Mouse (Mus musculus): ENCODE measurements at regions not wholly inside any gene's neighbourhood (a gene's known extent, or its start where the extent isn't known, plus 50 kb on each side); places are given as distances from the start of the nearest gene placed in this dataset.
"Not testable (repeated sequence)": the region's sequence is repeated elsewhere in the genome, so short reads cannot be mapped to it uniquely, and the experiment has no call there.

DNA sequence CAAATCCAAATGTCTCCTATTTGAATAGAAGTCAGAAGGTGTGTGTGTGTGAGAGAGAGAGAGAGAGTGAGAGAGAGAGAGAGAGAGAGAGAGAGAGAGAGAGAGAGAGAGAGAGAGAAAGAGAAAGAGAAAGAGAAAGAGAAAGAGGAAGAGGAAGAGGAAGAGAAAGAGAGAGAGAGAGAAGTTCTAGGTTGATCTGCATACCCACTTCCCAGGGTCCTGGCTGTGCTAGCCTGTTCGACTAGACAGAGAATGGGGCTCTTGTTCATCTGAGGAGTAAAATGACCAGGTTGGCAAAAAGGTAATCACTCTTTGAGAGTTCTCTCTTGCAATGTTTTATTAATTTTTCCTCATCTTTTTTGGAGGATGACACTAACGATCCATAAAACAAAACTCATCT is 257.5 kb upstream of the Pik3r1 start:
- DNase-seq: not testable (repeated sequence)

- peak; percentile 11 for DNase-seq
These were observed 263.4 kb upstream of the Pik3r1 start for GRCm38 (mm10) chr13:102031416-102031815.

- no peak for DNase-seq
These were observed 266.5 kb upstream of the Pik3r1 start for GRCm38 (mm10) chr13:102034484-102034883.

- DNase-seq: peak; percentile 6
These were observed 268.0 kb upstream of the Pik3r1 start for GRCm38 (mm10) chr13:102036001-102036400.

GRCm38 (mm10) chr13:102036819-102037624 is 269.0 kb upstream of the Pik3r1 start:
- DNase-seq: no peak

DNA sequence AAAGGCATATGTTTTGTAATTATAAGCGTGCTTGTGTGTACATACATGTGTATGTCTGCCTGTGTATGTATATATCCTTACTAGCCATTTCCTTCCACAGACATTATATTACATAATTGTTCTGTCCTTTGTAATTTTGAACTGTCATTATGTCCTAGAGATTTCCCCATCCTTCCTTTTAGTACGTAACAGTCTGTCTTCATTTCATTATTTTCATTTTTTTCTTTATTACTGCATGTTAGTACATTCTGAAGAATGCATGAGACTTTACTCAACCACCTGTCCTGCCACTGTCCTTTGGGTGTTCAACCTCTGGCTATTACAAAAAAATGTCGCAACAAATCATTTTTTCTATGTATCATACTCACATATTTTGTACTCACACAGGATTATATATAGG is 292.2 kb upstream of the Pik3r1 start:
- DNase-seq: no peak

GRCm38 (mm10) chr13:102064590-102065273 is 296.7 kb upstream of the Pik3r1 start:
- DNase-seq: no peak

- DNase-seq: no peak
These were observed 297.2 kb upstream of the Pik3r1 start for GRCm38 (mm10) chr13:102065274-102065640.

- no peak for DNase-seq
These were observed 297.8 kb upstream of the Pik3r1 start for GRCm38 (mm10) chr13:102065796-102066195.

- DNase-seq: no peak
These were observed 302.7 kb upstream of the Pik3r1 start for GRCm38 (mm10) chr13:102070740-102071139.

DNA sequence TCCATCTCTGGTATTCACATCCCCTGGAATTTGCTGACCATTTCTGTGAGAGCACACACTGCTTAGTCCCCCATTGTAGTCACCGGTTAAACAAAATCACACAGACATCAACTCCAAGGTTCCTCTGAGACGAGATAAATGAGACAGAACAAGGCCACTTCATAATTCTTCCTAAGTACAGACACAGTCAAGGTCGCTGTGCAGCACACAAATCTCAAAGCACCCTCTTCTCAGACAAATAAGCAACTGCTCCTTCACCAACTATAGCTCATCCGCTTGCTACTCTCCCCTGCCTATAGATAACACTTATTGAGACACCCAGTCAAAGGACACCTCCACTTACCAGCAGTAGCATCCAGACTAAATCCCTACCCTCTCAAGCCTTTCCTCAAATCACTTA is 304.3 kb upstream of the Pik3r1 start:
- no peak for DNase-seq

- DNase-seq: no peak
These were observed 319.7 kb upstream of the Pik3r1 start for GRCm38 (mm10) chr13:102087766-102088165.

DNA sequence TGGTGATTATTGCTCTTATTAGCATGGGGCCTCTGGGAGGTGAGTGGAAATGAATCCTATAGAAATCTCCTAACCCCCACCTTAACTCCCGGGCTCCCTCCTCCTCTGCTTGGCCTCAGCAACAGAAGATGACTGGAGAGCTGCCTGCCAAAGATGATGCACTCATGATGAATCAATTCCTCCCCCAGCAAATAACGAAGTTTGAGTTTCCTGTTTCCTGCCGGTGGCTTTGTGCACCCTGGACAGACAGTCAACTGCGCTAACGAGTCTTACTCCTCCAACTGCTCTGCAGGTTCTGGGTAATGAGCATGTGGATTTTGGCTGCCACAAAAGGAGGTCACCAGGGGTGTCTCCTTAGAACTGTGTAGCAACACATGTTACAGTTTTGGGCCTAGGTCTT is 321.5 kb upstream of the Pik3r1 start:
- DNase-seq: no peak

DNA sequence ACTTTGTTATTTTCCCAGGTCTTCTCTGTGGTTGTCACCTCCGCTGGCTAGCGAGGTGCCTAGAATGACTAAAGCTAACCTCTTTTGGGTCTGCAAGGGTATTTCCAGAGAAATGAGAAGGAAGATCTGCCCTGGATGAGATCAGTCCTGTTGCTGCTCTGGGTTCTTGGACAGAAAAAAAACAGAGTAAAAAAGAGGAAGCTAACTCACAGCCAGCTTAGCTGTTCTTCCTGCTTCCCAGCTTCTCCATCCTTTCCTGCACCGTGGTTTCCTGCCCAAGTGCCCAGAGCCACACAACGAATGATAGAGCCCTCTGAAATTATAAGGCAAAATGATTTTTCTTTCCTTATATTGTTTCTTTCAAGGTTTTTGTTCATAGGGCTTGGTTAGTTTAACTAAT is 326.2 kb upstream of the Pik3r1 start:
- no peak for DNase-seq

- no peak for DNase-seq
These were observed 335.1 kb upstream of the Pik3r1 start for GRCm38 (mm10) chr13:102103161-102103560.

- DNase-seq: no peak
These were observed 338.2 kb upstream of the Pik3r1 start for GRCm38 (mm10) chr13:102106188-102106587.

DNA sequence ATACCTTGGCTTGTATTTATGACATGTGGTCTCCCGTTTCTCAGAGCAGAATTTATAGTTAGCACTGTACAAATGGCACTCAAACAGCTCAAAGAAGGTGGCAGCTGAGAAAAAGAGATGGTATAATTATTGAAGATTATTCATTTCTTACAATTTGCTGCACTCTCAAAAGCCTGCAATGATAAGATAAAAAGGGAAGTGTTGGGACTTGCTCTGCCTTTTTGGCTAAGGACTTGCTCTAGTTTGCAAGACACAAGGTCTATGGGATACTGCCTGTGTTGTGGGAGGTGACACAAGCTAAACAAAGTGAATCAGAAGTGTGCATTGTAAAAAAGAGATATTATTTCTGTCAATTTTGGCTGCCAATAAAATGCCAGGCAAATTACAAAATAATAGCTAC is 340.2 kb upstream of the Pik3r1 start:
- DNase-seq: no peak

GRCm38 (mm10) chr13:102108916-102109315 is 340.9 kb upstream of the Pik3r1 start:
- no peak for DNase-seq

DNA sequence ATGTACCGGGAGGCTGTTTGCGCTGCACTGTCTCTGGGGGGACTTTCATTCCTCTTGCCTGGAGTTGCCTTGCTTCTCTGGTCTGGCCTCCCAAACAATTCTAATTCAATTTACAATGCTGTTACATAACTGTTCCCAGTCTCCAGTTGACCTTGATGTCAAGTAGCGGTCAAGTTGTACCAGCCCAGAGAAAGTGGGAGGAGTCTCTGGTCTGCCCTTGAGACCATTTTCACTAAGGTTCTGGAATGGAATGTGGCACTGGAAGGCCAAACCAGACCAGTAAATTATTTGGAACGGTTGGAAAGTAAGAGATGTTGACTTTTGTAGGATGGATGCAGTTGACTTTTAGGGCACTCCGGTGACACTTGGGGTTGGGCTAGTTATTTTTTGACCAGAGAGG is 345.9 kb upstream of the Pik3r1 start:
- peak; percentile 68 for DNase-seq

GRCm38 (mm10) chr13:102122341-102122740 is 354.3 kb upstream of the Pik3r1 start:
- no peak for DNase-seq

DNA sequence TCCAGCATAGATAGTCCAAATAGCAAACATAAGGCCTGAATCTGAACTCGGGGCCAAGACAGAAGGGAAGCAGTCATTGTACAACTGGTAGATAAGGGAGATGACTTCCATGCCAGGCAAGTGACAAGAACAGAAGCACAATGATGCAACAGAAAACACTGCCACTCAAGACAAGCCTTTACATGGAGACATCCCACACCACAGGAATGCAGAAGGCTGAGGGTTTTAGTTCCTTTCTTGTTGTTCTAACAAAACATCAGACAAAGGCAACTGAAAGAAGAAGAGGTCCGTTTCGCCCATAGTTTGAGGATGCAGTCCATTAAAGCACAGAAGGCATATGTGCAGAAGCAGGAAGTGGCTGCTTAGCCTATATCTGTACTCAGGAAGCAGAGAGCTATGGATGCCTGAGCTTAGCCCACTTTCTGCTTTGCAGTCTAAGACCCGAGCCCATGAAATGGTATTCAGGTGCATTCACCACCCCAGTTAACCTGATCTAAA is 360.0 kb upstream of the Pik3r1 start:
- DNase-seq: no peak

DNA sequence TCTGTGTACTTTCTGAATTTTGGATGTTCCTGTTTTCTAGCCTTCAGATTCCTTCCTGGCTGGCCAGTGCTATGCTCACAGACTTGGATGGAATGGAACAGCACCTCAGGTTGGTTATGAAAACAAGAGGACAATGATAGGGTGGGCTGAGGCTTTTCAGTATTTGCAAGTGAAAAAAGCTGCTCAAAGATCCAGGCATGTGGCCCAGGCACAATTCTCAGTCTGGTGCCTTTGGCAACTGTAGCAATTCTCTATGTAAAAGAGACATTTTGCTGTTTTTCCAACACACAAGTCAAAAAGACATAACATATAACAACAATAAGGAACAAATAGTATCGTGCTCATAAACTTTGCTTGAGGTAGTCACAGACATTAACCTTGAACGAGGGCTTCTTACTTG is 363.4 kb upstream of the Pik3r1 start:
- DNase-seq: no peak

- no peak for DNase-seq
These were observed 364.1 kb upstream of the Pik3r1 start for GRCm38 (mm10) chr13:102132154-102132553.

DNA sequence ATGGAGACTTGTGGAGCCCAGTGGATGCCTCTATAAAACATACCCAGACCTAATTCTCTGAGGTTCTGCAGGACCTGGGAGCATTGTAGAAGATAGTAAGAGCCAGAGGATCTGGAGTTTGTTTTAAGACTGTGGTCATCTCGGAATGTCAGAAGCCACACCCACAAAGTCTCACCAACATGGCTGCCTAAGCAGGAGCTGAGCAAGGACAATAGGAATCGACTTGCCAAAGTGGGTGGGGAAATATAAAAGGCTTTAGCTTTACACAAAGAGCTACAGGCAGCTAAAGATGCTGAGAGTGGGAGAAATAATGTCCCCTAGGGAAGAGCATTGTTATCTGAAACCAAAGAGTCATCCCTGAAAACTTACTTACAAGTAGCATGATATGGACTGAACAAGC is 364.7 kb upstream of the Pik3r1 start:
- DNase-seq: no peak
